Mouse (Mus musculus): Measurements from ENCODE around the gene Gm17469. TPM values are rescaled to one million over a fixed set of nuclear protein-coding genes. Genes with fewer than 3 reads are reported as not detected.
"Not testable (repeated sequence)": the region's sequence is repeated elsewhere in the genome, so short reads cannot be mapped to it uniquely, and the experiment has no call there.

The Gm17469 gene
- total RNA-seq (2021) = not detected
- long read RNA-seq, experiment 1 = 0 reads
- long read RNA-seq, experiment 2 = 0 reads

- not testable (repeated sequence) for DNase-seq (ENCODE audit: low spot score in 2 of 2); H3K27ac ChIP-seq; H3K4me3 ChIP-seq
Observed at GRCm38 (mm10) chrX:124629593-124629992, at the start of gene Gm17469. Gm17469 (plus strand) TSS chrX:124629893.

Other genes starting within 250 kb of the Gm17469 start
- gene Gm17584, start 129.3 kb upstream of the Gm17469 start, total RNA-seq (2021) = not detected